ENCODE assay signal across 8 mouse cellular contexts in genomic region chr4:149305761-149306711, GRCm38 (mm10). TPM values are rescaled to one million over a fixed set of nuclear protein-coding genes. Genes with fewer than 3 reads are reported as not detected.
DNase-seq lines count a peak whose midpoint lies in the region; ATAC-seq and TF ChIP-seq lines count a peak whose summit lies in the region.

No protein-coding gene starts in this region.

- no peak for DNase-seq in heart, postnatal 25 days (ENCODE audit: low spot score)
- no peak for DNase-seq in liver, embryonic 14.5 days (ENCODE audit: low read depth in 3 of 3, low spot score in 3 of 3)
- no peak for DNase-seq in ovary, postnatal 14 days (ENCODE audit: low spot score)
- no peak for DNase-seq in layer of hippocampus, adult 9-11 months
- no peak for DNase-seq in adrenal gland, postnatal 4 days (ENCODE audit: low spot score in 2 of 2)

- 30% methylated on average over 14 of the region's 14 CpGs for WGBS in heart, embryonic 12.5 days
- 28% methylated on average over 14 of the region's 14 CpGs for WGBS in forebrain, embryonic 12.5 days
- WGBS in liver, embryonic 14.5 days (ENCODE audit: insufficient replicate concordance), result 43% methylated on average over 14 of the region's 14 CpGs

- no peaks in the 10 kb centered on the region for H3K36me3 ChIP-seq in heart, embryonic 12.5 days
- no peaks in the 10 kb centered on the region for H3K36me3 ChIP-seq in E14TG2a.4 (ENCODE audit: insufficient read depth, low read length)
- no peaks in the 10 kb centered on the region for H3K36me3 ChIP-seq in forebrain, embryonic 12.5 days (replicated peaks)
- H3K36me3 ChIP-seq in liver, embryonic 14.5 days (replicated peaks; ENCODE audit: control insufficient read depth, insufficient read depth, low read depth), result no peaks in the 10 kb centered on the region

- peak overlapping the region; percentile 93 for H3K27ac ChIP-seq in heart, embryonic 12.5 days (ENCODE audit: poor library complexity, severe bottlenecking)
- H3K27ac ChIP-seq in forebrain, embryonic 12.5 days, result peak overlapping the region; percentile 98
- H3K27ac ChIP-seq in liver, embryonic 14.5 days, result no peak overlapping the region

- TF ChIP-seq EP300 in liver, embryonic 14.5 days (IDR thresholded peaks at IDR 0.05; ENCODE audit: low read depth), result no peak

- H3K4me1 ChIP-seq in heart, embryonic 12.5 days (replicated peaks), result peaks cover 43% of the 10 kb centered on the region
- H3K4me1 ChIP-seq in E14TG2a.4 (replicated peaks; ENCODE audit: low read depth, low read length), result peaks cover 39% of the 10 kb centered on the region
- H3K4me1 ChIP-seq in forebrain, embryonic 12.5 days, result peaks cover 59% of the 10 kb centered on the region
- peaks cover 0 to 7% of the 10 kb centered on the region in 2 experiments; a peak in 3 of 4 replicates for H3K4me1 ChIP-seq in liver, embryonic 14.5 days (replicated peaks; ENCODE audit: control insufficient read depth in 2 of 2, insufficient read depth in 2 of 2, low read length in 1 of 2)

- peak overlapping the region; percentile 87 for H3K4me2 ChIP-seq in heart, embryonic 12.5 days
- peak overlapping the region; percentile 79 for H3K4me2 ChIP-seq in forebrain, embryonic 12.5 days
- H3K4me2 ChIP-seq in liver, embryonic 14.5 days (ENCODE audit: low read depth), result peak overlapping the region; percentile 92

- H3K9ac ChIP-seq in heart, embryonic 12.5 days, result peak overlapping the region; percentile 95
- peak overlapping the region; percentile 97 for H3K9ac ChIP-seq in forebrain, embryonic 12.5 days
- H3K9ac ChIP-seq in liver, embryonic 14.5 days (replicated peaks), result peak overlapping the region; percentile 77; the same call in 1 of the 2 replicates

- intact Hi-C loops in heart, postnatal 25 days (cut with DNase I), result loop anchor here (5.0 to 10.0 kb wide), 3 partner anchors 34 to 94 kb away; no protein-coding TSS in a partner anchor

- H3K27me3 ChIP-seq in heart, embryonic 12.5 days (replicated peaks), result no peaks in the 10 kb centered on the region
- peaks cover 17% of the 10 kb centered on the region for H3K27me3 ChIP-seq in E14TG2a.4 (ENCODE audit: insufficient read depth, low read length)
- no peaks in the 10 kb centered on the region for H3K27me3 ChIP-seq in forebrain, embryonic 12.5 days
- H3K27me3 ChIP-seq in liver, embryonic 14.5 days (ENCODE audit: control insufficient read depth, insufficient read depth, low read length), result peaks cover 13% of the 10 kb centered on the region

- H3K9me3 ChIP-seq in heart, embryonic 12.5 days (replicated peaks), result no peaks in the 10 kb centered on the region
- no peaks in the 10 kb centered on the region for H3K9me3 ChIP-seq in E14TG2a.4 (ENCODE audit: low read length)
- no peaks in the 10 kb centered on the region for H3K9me3 ChIP-seq in forebrain, embryonic 12.5 days
- no peaks in the 10 kb centered on the region for H3K9me3 ChIP-seq in liver, embryonic 14.5 days (ENCODE audit: control insufficient read depth, low read length)

- no peak for ATAC-seq in heart, embryonic 12.5 days (ENCODE audit: insufficient number of reproducible peaks, low FRiP score)
- no peak for ATAC-seq in forebrain, embryonic 12.5 days (ENCODE audit: low FRiP score)
- ATAC-seq in liver, embryonic 14.5 days (ENCODE audit: insufficient read depth), result no peak

- peak overlapping the region; percentile 94 for H3K4me3 ChIP-seq in heart, embryonic 12.5 days
- H3K4me3 ChIP-seq in E14TG2a.4 (replicated peaks; ENCODE audit: low read length), result peak overlapping the region; percentile 93
- peak overlapping the region; percentile 100 for H3K4me3 ChIP-seq in forebrain, embryonic 12.5 days (replicated peaks)
- peak overlapping the region; percentile 64 to 73 for H3K4me3 ChIP-seq in liver, embryonic 14.5 days (ENCODE audit: insufficient read depth in 1 of 2, low read depth in 2 of 2, low read length in 2 of 2)

- TF ChIP-seq CTCF in E14TG2a.4 (conservative IDR thresholded peaks at IDR 0.05; ENCODE audit: low read length), result no peak
- no peak for TF ChIP-seq CTCF in liver, embryonic 14.5 days (IDR thresholded peaks at IDR 0.05; ENCODE audit: low read depth)

RNA-seq across cellular contexts. Expression of gene Kif1b, which starts 1.5 kb away (rescaled TPM):
- polyA plus RNA-seq in heart, embryonic 12.5 days (2016; fragmentation: Nextera tagmentation; extraction: Ambion mirVana), result 60.1 and 62.9 TPM in 2 replicates
- 100 to 1,000 TPM; 149 to 151 TPM for total RNA-seq in heart, postnatal 25 days (2021)
- polyA plus RNA-seq in forebrain, embryonic 12.5 days (2016; fragmentation: Nextera tagmentation; extraction: Ambion mirVana), result 123 and 124 TPM in 2 replicates
- polyA plus RNA-seq in liver, embryonic 14.5 days (2012; rRNA removed), result 3.6 and 4.3 TPM in 2 replicates
- 4.6 and 4.8 TPM in 2 replicates for polyA plus RNA-seq in liver, embryonic 14.5 days (2014; fragmentation: Nextera tagmentation; extraction: Ambion mirVana)
- total RNA-seq in adrenal gland, postnatal 4 days (2021), result 100 to 1,000 TPM; 118 to 124 TPM

Comparison
In these comparisons a context has a peak if more than half of its experiments do, and no peak if none do; other contexts are left out.
1. RNA of gene Kif1b, which starts 1.5 kb away (polyA plus RNA-seq): 123 to 124 TPM in forebrain, embryonic 12.5 days and 60.1 to 62.9 TPM in heart, embryonic 12.5 days; 3.6 to 4.8 TPM in liver, embryonic 14.5 days; every median in the first group is over 10 times any median in the second.
2. Peak in every context shown above with its lines, with median percentiles within 50 percentile points of each other: H3K4me2 ChIP-seq, H3K4me3 ChIP-seq and H3K9ac ChIP-seq.